Mouse (Mus musculus): ENCODE results near the gene Clec18a.
A peak's percentile ranks its signal among the peaks of the same experiment; 100 is the strongest.
"Not testable (repeated sequence)": the region's sequence is repeated elsewhere in the genome, so short reads cannot be mapped to it uniquely, and the experiment has no call there.

Gene Clec18a

GRCm38 (mm10) chr8:111056158-111056663, 36.0 kb downstream of the Clec18a start, which contains the start of gene Exosc6:
Gene Exosc6, plus strand, starts transcription at chr8:111056339.
- peak; percentile 91 to 94 for DNase-seq

- DNase-seq = no peak
Measured at GRCm38 (mm10) chr8:111055661-111056060, 36.6 kb downstream of the Clec18a start.

GRCm38 (mm10) chr8:111055031-111055634, 37.1 kb downstream of the Clec18a start:
- DNase-seq = no peak

- peak in 1 of 2 experiments; percentile 27 for DNase-seq
Measured at GRCm38 (mm10) chr8:111053827-111054518, 38.3 kb downstream of the Clec18a start.

- no peak for DNase-seq
Measured at GRCm38 (mm10) chr8:111049106-111049505, 43.1 kb downstream of the Clec18a start.

GRCm38 (mm10) chr8:111048694-111049093, 43.5 kb downstream of the Clec18a start:
- peak; percentile 5 to 39 for DNase-seq

GRCm38 (mm10) chr8:111044003-111044734, 48.1 kb downstream of the Clec18a start:
- peak in 1 of 2 experiments; percentile 39 for DNase-seq

GRCm38 (mm10) chr8:111042546-111042945, 49.7 kb downstream of the Clec18a start:
- no peak for DNase-seq

- no peak for DNase-seq
Measured at GRCm38 (mm10) chr8:111036591-111036990, 55.6 kb downstream of the Clec18a start.

- peak; percentile 15 to 40 for DNase-seq
Measured at GRCm38 (mm10) chr8:111034276-111034675, 58.0 kb downstream of the Clec18a start.

- peak; percentile 97 to 100 for DNase-seq
Measured at GRCm38 (mm10) chr8:111033482-111034215, 58.6 kb downstream of the Clec18a start.

GRCm38 (mm10) chr8:111032916-111033315, 59.3 kb downstream of the Clec18a start, which contains the start of gene Aars:
Gene Aars, plus strand, starts transcription at chr8:111033144.
- no peak for DNase-seq

- DNase-seq = no peak
Measured at GRCm38 (mm10) chr8:111031572-111031971, 60.7 kb downstream of the Clec18a start, which contains the start of gene Ddx19b. Gene Ddx19b, minus strand, starts transcription at chr8:111031751.

- DNase-seq = no peak
Measured at GRCm38 (mm10) chr8:111030045-111030444, 62.2 kb downstream of the Clec18a start.

- DNase-seq = no peak
Measured at GRCm38 (mm10) chr8:111029589-111029988, 62.6 kb downstream of the Clec18a start.

- DNase-seq = peak; percentile 94 to 95
Measured at GRCm38 (mm10) chr8:111027391-111027937, 64.8 kb downstream of the Clec18a start.

- DNase-seq = not testable (repeated sequence)
Measured at GRCm38 (mm10) chr8:111026609-111027008, 65.6 kb downstream of the Clec18a start.

GRCm38 (mm10) chr8:111010230-111010991, 81.8 kb downstream of the Clec18a start:
- not testable (repeated sequence) for DNase-seq

Data from kidney, postnatal 36 days (tissue).